ENCODE assay signal across 10 mouse cellular contexts in the genomic region with DNA sequence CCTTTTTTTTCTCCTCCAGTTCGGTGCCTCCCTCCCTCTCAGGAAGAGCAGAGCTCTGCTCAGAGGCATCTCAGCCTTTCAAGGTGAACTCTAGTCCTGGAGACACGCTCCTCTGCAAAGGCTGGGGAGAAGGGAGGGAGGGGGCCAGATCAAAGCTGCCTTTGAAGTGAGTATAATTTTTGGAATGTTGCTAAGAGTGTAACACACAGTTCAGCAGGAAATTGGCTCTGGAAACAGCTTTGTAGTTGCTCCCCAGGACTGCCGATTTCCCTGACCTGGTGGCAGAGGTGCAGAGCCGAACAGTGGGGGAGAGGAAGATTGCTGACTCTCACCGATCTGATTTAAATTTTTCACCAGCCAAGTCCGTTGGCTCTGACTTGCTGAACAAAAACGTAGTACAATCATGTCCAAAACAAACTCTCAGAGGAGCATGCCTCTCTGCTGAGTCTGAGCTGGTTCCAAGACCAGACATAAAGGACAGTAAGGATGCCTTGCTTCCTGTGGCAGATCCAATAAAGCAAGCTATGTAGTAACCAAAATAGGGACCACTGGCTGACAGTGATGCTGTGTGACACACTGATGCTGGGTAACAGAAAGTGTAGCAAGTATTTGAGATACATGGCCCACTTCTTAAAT.
DNase-seq lines count a peak whose midpoint lies in the region; ATAC-seq and TF ChIP-seq lines count a peak whose summit lies in the region.
"Had no signal": no experiment of that assay in that cellular context is flagged by ENCODE, and none has a peak within 500 bp of the region (broad histone marks: within the 10 kb centered on the region; RNA-seq: fewer than 3 reads in every experiment).

No protein-coding gene starts in this region.

- intact Hi-C loops in gastrocnemius, postnatal 14 days (cut with DNase I; ENCODE audit: low total_unique reads): no loop called here
- intact Hi-C loops in left cerebral cortex, adult 2 months (cut with DNase I): loop anchor here (10.0 kb wide), 1 partner anchor 151 kb away; no protein-coding TSS in a partner anchor

- no peaks in the 10 kb centered on the region for H3K36me3 ChIP-seq in hindbrain, embryonic 16.5 days (ENCODE audit: control insufficient read depth, insufficient read depth, low read length)
- H3K36me3 ChIP-seq in neural tube, embryonic 14.5 days (ENCODE audit: control insufficient read depth, insufficient read depth, low read length): no peaks in the 10 kb centered on the region

- ATAC-seq in hindbrain, embryonic 16.5 days: peak; percentile 60
- ATAC-seq in neural tube, embryonic 14.5 days (ENCODE audit: low read depth): 0 out of 2 replicates have a peak, but pooled peaks have one; percentile 35

- 10% methylated on average over 7 of the region's 7 CpGs for WGBS in hindbrain, embryonic 16.5 days
- WGBS in neural tube, embryonic 14.5 days: 10% methylated on average over 7 of the region's 7 CpGs

- H3K4me1 ChIP-seq in hindbrain, embryonic 16.5 days (ENCODE audit: control insufficient read depth, insufficient read depth, low read depth, low read length): peaks cover 13% of the 10 kb centered on the region
- H3K4me1 ChIP-seq in neural tube, embryonic 14.5 days (ENCODE audit: control insufficient read depth, insufficient read depth, low read length): peaks cover 9% of the 10 kb centered on the region

- DNase-seq in kidney, postnatal 14 days: peak; percentile 7
- no peak for DNase-seq in kidney, adult 8-10 months
- peak; percentile 35 for DNase-seq in embryo, embryonic 9.5 days (ENCODE audit: extremely low spot score)
- no peak for DNase-seq in gastrocnemius, postnatal 14 days
- no peak for DNase-seq in left cerebral cortex, adult 2 months (ENCODE audit: extremely low spot score in 1 of 2, low spot score in 2 of 2)
- DNase-seq: cerebellum, adult 11-12 months; right cerebral cortex, postnatal 25 days; thymus, postnatal 25 days had no signal

- H3K9me3 ChIP-seq in hindbrain, embryonic 16.5 days (ENCODE audit: control insufficient read depth, low read length): no peaks in the 10 kb centered on the region
- H3K9me3 ChIP-seq in neural tube, embryonic 14.5 days (ENCODE audit: control insufficient read depth, low read length): no peaks in the 10 kb centered on the region

- peak overlapping the region; percentile 29; the same call in 1 of the 2 replicates for H3K27ac ChIP-seq in hindbrain, embryonic 16.5 days (ENCODE audit: low read depth, low read length)
- H3K27ac ChIP-seq in neural tube, embryonic 14.5 days (ENCODE audit: low read depth, low read length): no peak overlapping the region
- H3K27ac ChIP-seq in left cerebral cortex, adult 2 months: no peak overlapping the region

- no peaks in the 10 kb centered on the region for H3K27me3 ChIP-seq in hindbrain, embryonic 16.5 days (replicated peaks; ENCODE audit: control insufficient read depth, insufficient read depth, low read length)
- H3K27me3 ChIP-seq in neural tube, embryonic 14.5 days (ENCODE audit: control insufficient read depth, insufficient read depth, low read length): no peaks in the 10 kb centered on the region

- no peak overlapping the region for H3K9ac ChIP-seq in hindbrain, embryonic 16.5 days (ENCODE audit: low read depth, low read length)
- no peak overlapping the region for H3K9ac ChIP-seq in neural tube, embryonic 14.5 days (replicated peaks; ENCODE audit: low read depth, low read length)

- no peak for TF ChIP-seq CTCF in left cerebral cortex, adult 2 months (IDR thresholded peaks at IDR 0.05)

- no peak overlapping the region; the same call in 1 of the 2 replicates for H3K4me2 ChIP-seq in hindbrain, embryonic 16.5 days (ENCODE audit: low read length)
- no peak overlapping the region for H3K4me2 ChIP-seq in neural tube, embryonic 14.5 days (ENCODE audit: low read depth, low read length)

- H3K4me3 ChIP-seq in hindbrain, embryonic 16.5 days (ENCODE audit: low read length): no peak overlapping the region
- H3K4me3 ChIP-seq in neural tube, embryonic 14.5 days (ENCODE audit: low read depth, low read length): no peak overlapping the region
- H3K4me3 ChIP-seq in left cerebral cortex, adult 2 months: no peak overlapping the region

Comparison
In these comparisons a context has a peak if more than half of its experiments do, and no peak if none do; other contexts are left out.
1. DNase-seq: peak in kidney, postnatal 14 days (single experiment) and embryo, embryonic 9.5 days (single experiment); none in kidney, adult 8-10 months (0 of 2), gastrocnemius, postnatal 14 days (single experiment) and left cerebral cortex, adult 2 months (0 of 2).